In the genomic region with DNA sequence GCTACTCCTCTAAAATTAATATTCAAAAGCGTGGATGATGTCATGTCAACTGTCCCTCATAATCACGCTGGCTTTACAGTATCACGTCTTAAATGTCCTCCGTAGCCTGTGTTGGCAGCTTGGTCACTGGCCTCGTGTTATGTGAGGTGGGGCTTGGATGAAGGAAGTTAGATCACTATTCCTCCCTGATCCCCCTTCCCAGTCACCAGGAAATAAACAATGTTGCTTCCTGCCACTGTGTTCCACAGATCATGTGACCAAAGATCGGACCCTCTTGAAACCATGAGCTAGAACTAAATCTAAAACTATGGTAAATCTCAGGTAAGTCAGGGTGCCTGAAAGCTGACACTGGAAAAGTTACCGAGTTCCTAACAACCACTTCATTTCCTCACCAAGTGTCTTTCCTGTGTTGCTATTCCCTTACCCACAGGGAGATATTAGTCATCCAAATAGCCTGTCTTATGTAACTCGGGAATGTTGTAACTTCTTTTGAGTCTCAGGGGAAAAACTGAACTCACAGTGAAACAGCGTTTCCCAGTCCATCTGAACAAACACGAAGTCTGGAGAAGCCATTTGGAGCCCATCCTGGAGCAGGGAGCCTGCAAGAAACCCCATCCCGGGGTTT, we compare ENCODE assay signal across 13 mouse cellular contexts. TPM values are rescaled to one million over a fixed set of nuclear protein-coding genes. Genes with fewer than 3 reads are reported as not detected.
DNase-seq lines count a peak whose midpoint lies in the region.
"Had no signal": no experiment of that assay in that cellular context is flagged by ENCODE, and none has a peak within 500 bp of the region (broad histone marks: within the 10 kb centered on the region; RNA-seq: fewer than 3 reads in every experiment).

No protein-coding gene starts in this region.

- H3K27ac ChIP-seq in brown adipose tissue, adult 24 weeks (replicated peaks; ENCODE audit: low read depth, low read length): peak overlapping the region; percentile 81
- H3K27ac ChIP-seq: forebrain, embryonic 10.5 days; layer of hippocampus, adult 2 months; limb, embryonic 15.5 days had no signal

- DNase-seq in gastrocnemius, adult 18-20 months (ENCODE audit: low spot score): peak; percentile 64
- no peak for DNase-seq in gastrocnemius, postnatal 4 days (ENCODE audit: low spot score in 2 of 2)
- peak; percentile 6 for DNase-seq in 416B (ENCODE audit: low read depth)
- peak; percentile 22 to 25 for DNase-seq in heart, postnatal 14 days
- DNase-seq in embryo, embryonic 10.5 days (ENCODE audit: low spot score): no peak
- no peak for DNase-seq in spleen, postnatal 14 days (ENCODE audit: low spot score in 2 of 2)
- DNase-seq in ovary, postnatal 10 days (ENCODE audit: low spot score): no peak
- DNase-seq: thymus, postnatal 25 days had no signal

- H3K4me3 ChIP-seq in brown adipose tissue, adult 24 weeks (ENCODE audit: insufficient read depth, low read depth, low read length): no peak overlapping the region
- H3K4me3 ChIP-seq: forebrain, embryonic 10.5 days; layer of hippocampus, adult 2 months; limb, embryonic 15.5 days; megakaryocyte, embryonic 14.5 days had no signal

- H3K4me1 ChIP-seq in brown adipose tissue, adult 24 weeks (ENCODE audit: control insufficient read depth, insufficient read depth, insufficient read length, low read length): peaks cover 11% of the 10 kb centered on the region
- H3K4me1 ChIP-seq: forebrain, embryonic 10.5 days; limb, embryonic 15.5 days had no signal

- intact Hi-C loops in heart, postnatal 14 days (cut with DNase I): no loop called here

RNA-seq across cellular contexts. Expression of a gene that starts 25.8 kb away (rescaled TPM):
- total RNA-seq in gastrocnemius, adult 18-20 months (2021): 1 to 10 TPM; 5.3 to 8.7 TPM
- 10 to 100 TPM in 1 of 2 experiments, 1 to 10 TPM in 1; 9.7 to 12.9 TPM for total RNA-seq in gastrocnemius, postnatal 4 days (2021)
- polyA plus RNA-seq in brown adipose tissue, adult 24 weeks (2012; ENCODE audit: insufficient read depth, insufficient read length, missing spikeins): 34.7 and 43.3 TPM in 2 replicates
- total RNA-seq in heart, postnatal 14 days (2021): 10 to 100 TPM; 11.8 to 12.0 TPM

RNA-seq across cellular contexts. Expression of a gene that starts 58.5 kb away (rescaled TPM):
- 1 to 10 TPM; 5.1 to 5.5 TPM for total RNA-seq in gastrocnemius, adult 18-20 months (2021)
- total RNA-seq in gastrocnemius, postnatal 4 days (2021): 10 to 100 TPM; 31.6 to 35.2 TPM
- polyA plus RNA-seq in brown adipose tissue, adult 24 weeks (2012; ENCODE audit: insufficient read depth, insufficient read length, missing spikeins): 5.7 and 7.4 TPM in 2 replicates
- 10 to 100 TPM; 11.8 to 11.9 TPM for total RNA-seq in heart, postnatal 14 days (2021)

Comparison
In these comparisons a context has a peak if more than half of its experiments do, and no peak if none do; other contexts are left out.
1. DNase-seq: peak in gastrocnemius, adult 18-20 months (single experiment), 416B (single experiment) and heart, postnatal 14 days (2 of 2); none in gastrocnemius, postnatal 4 days (0 of 2), embryo, embryonic 10.5 days (single experiment), spleen, postnatal 14 days (0 of 2) and ovary, postnatal 10 days (single experiment).